Comparison of ENCODE assay signal across 19 mouse cellular contexts in the genomic region with DNA sequence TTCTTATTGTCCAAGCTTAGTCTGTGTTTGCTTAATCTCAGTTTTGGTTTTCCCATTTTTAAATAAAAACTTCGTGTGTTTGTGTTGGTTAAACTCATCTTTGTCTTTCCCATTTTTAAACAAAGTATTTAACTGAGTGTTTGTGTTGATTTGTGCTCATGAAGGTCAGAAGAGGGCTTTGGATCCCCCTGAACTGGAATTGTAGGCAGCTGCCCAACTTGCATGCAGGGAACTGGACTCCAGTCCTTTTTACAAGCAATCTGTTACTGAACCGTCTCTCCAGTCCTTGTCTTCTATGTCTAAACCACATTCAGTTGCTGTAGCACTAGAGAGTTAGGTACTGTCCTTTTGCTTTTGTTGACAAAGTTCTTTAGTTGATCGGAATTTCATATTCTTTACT. TPM values are rescaled to one million over a fixed set of nuclear protein-coding genes. Genes with fewer than 3 reads are reported as not detected.
DNase-seq lines count a peak whose midpoint lies in the region; ATAC-seq lines count a peak whose summit lies in the region.
"Had no signal": no experiment of that assay in that cellular context is flagged by ENCODE, and none has a peak within 500 bp of the region (broad histone marks: within the 10 kb centered on the region; RNA-seq: fewer than 3 reads in every experiment).

No protein-coding gene starts in this region.

- ATAC-seq in activated CD4-positive, CD25-positive, alpha-beta regulatory T cell, adult 4 months, result no peak
- ATAC-seq: forebrain, embryonic 14.5 days; forebrain, postnatal 0 days; intestine, postnatal 0 days; Patski had no signal

- peak; percentile 14 for DNase-seq in cerebellum, adult 9-10 months
- no peak for DNase-seq in cerebellum, adult 9-11 months
- DNase-seq in cerebellum, postnatal 25 days, result peak; percentile 21 to 45
- DNase-seq in cerebellum, adult 11 months, result no peak
- DNase-seq in lung, postnatal 10 days, result peak; percentile 10
- DNase-seq in lung, adult 18-20 months, result no peak
- DNase-seq: adrenal gland, adult 2 months; adrenal gland, postnatal 14 days; B cell, adult 2 months; forebrain, postnatal 0 days; gastrocnemius, adult 2 months; gastrocnemius, postnatal 14 days; heart, adult 11 months had no signal

RNA-seq across cellular contexts. Expression of a gene that starts 41.3 kb away (rescaled TPM):
- 1 to 10 TPM; 1.3 to 1.7 TPM for polyA plus RNA-seq in activated CD4-positive, CD25-positive, alpha-beta regulatory T cell, adult 4 months (2017; shearing (Covaris generic))
- polyA plus RNA-seq: G1E; heart, postnatal 0 days; Patski had no signal

Comparison
In these comparisons a context has a peak if more than half of its experiments do, and no peak if none do; other contexts are left out.
1. DNase-seq: peak in cerebellum, adult 9-10 months (single experiment), cerebellum, postnatal 25 days (2 of 2) and lung, postnatal 10 days (single experiment); none in cerebellum, adult 9-11 months (single experiment), cerebellum, adult 11 months (single experiment) and lung, adult 18-20 months (0 of 2).